Mouse (Mus musculus) CH12.LX (cell line): ENCODE results near the gene Enox2.

Source experiments
- CTCF ChIP-seq, 2 experiments: IDR thresholded peaks in 1 of 2; conservative IDR thresholded peaks in 1 of 2; 2 replicates each; pipeline ENCODE4 v1.5.1; 2011 to 2012; ENCODE audit warnings: low read depth in 2 of 2, low read length in 2 of 2, improper control_type of control experiment in 1 of 2, inconsistent platforms in 1 of 2, mild to moderate bottlenecking in 1 of 2, moderate library complexity in 1 of 2
- JUND ChIP-seq: conservative IDR thresholded peaks from 2 replicates; pipeline ENCODE4 v1.6.1; 2011; ENCODE audit warnings: low read depth, low read length, improper control_type of control experiment
- MAX ChIP-seq: IDR thresholded peaks from 2 replicates; pipeline ENCODE4 v1.6.1; 2011; ENCODE audit warnings: low read length, improper control_type of control experiment
- POLR2A ChIP-seq: IDR thresholded peaks from 2 replicates; pipeline ENCODE4 v1.6.1; 2011; ENCODE audit warnings: low read depth, mild to moderate bottlenecking, improper control_type of control experiment, low read length
- RCOR1 ChIP-seq: conservative IDR thresholded peaks from 2 replicates; pipeline ENCODE4 v1.6.1; 2012; ENCODE audit warnings: low read depth, mild to moderate bottlenecking, inconsistent platforms, low read length, improper control_type of control experiment
- USF2 ChIP-seq: conservative IDR thresholded peaks from 2 replicates; pipeline ENCODE4 v1.6.1; 2011; ENCODE audit warnings: low read depth, low read length, improper control_type of control experiment

DNA sequence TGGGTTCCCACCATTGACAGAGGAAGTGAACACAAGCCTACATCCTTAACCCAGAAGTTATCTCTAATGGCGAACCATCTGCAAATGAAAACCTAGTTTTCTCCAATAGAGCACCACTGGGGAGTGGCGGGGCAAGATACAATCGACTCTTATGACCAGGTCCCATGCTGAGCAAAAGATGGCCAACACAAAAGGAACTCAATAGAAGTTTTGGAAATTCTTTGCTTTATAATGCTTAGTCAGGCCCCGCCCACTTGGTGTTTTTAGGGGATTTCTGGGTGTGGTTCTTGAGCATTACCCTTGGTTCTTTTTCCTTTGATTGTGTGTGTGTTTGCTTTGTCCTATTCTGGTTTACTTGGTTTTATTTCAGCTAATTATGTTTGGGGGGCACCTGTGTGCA is 37.2 kb downstream of the Enox2 start:
- TF ChIP-seq JUND (no peak), CTCF (conservative IDR thresholded peaks at IDR 0.05 in 1 of 2, IDR thresholded peaks at IDR 0.05 in 1 of 2; ENCODE audit: low read depth in 2 of 2, low read length in 2 of 2) (no peak), MAX (no peak), RCOR1 (no peak), POLR2A (no peak), USF2 (no peak)
